Mouse (Mus musculus) kidney, adult 2 months (tissue): ENCODE results near the gene Hs3st6.

ENCODE experiments used
- CTCF ChIP-seq: fragments of 200-500 bp; conservative IDR thresholded peaks from 2 replicates; pipeline ENCODE4 v1.5.1; 2011; ENCODE audit warnings: low read depth, mild to moderate bottlenecking, control low read depth, low read length, moderate library complexity, mixed read lengths; ENCODE audit not compliant: insufficient read depth, insufficient read length
- POLR2A ChIP-seq: fragments of 200-500 bp; IDR thresholded peaks from one replicate; pipeline ENCODE4 v1.6.1; 2011; ENCODE audit warnings: low read depth, low read length, control low read depth

- TF ChIP-seq CTCF (no peak), POLR2A (no peak)
Observed at GRCm38 (mm10) chr17:24742307-24742706, 10.5 kb upstream of the Hs3st6 start.
